Mouse (Mus musculus) CH12.LX (cell line): ENCODE data around the gene Cyp2w1.

Experiments
- CTCF ChIP-seq, 2 experiments: IDR thresholded peaks in 1 of 2; conservative IDR thresholded peaks in 1 of 2; 2 replicates each; pipeline ENCODE4 v1.5.1; 2011 to 2012; ENCODE audit warnings: low read depth in 2 of 2, low read length in 2 of 2, improper control_type of control experiment in 1 of 2, inconsistent platforms in 1 of 2, mild to moderate bottlenecking in 1 of 2, moderate library complexity in 1 of 2
- EP300 ChIP-seq: IDR thresholded peaks from 2 replicates; pipeline ENCODE4 v1.6.1; 2011; ENCODE audit warnings: low read length, improper control_type of control experiment
- MAX ChIP-seq: IDR thresholded peaks from 2 replicates; pipeline ENCODE4 v1.6.1; 2011; ENCODE audit warnings: low read length, improper control_type of control experiment
- MEF2A ChIP-seq: IDR thresholded peaks from 2 replicates; pipeline ENCODE4 v1.6.1; 2014; ENCODE audit warnings: low read depth, mild to moderate bottlenecking, inconsistent platforms, low read length, improper control_type of control experiment, borderline replicate concordance
- MXI1 ChIP-seq: IDR thresholded peaks from 2 replicates; pipeline ENCODE4 v1.6.1; 2011; ENCODE audit warnings: mild to moderate bottlenecking, low read depth, low read length, improper control_type of control experiment
- POLR2A ChIP-seq: IDR thresholded peaks from 2 replicates; pipeline ENCODE4 v1.6.1; 2011; ENCODE audit warnings: low read depth, mild to moderate bottlenecking, improper control_type of control experiment, low read length
- TBP ChIP-seq: conservative IDR thresholded peaks from 2 replicates; pipeline ENCODE4 v1.6.1; 2011; ENCODE audit warnings: low read depth, low read length, improper control_type of control experiment
- USF1 ChIP-seq: IDR thresholded peaks from 2 replicates; pipeline ENCODE4 v1.6.1; 2014; ENCODE audit warnings: low read depth, mild to moderate bottlenecking, inconsistent platforms, low read length, improper control_type of control experiment

GRCm38 (mm10) chr5:139387329-139388194 is 35.1 kb downstream of the Cyp2w1 start:
- TF ChIP-seq TBP, result no peak
- TF ChIP-seq CTCF (conservative IDR thresholded peaks at IDR 0.05 in 1 of 2, IDR thresholded peaks at IDR 0.05 in 1 of 2; ENCODE audit: low read depth in 2 of 2, low read length in 2 of 2), result no peak
- TF ChIP-seq MAX, result no peak
- TF ChIP-seq USF1, result no peak
- no peak for TF ChIP-seq MEF2A
- TF ChIP-seq EP300, result no peak
- no peak for TF ChIP-seq POLR2A
- TF ChIP-seq MXI1, result no peak
